Mouse (Mus musculus): ENCODE results near the gene Gm5849.
"Not testable (repeated sequence)": the region's sequence is repeated elsewhere in the genome, so short reads cannot be mapped to it uniquely, and the experiment has no call there.

The Gm5849 gene

GRCm38 (mm10) chr3:90777776-90778175 lies at the start of gene Gm5849:
Gm5849 (minus strand) TSS chr3:90777876.
- DNase-seq (ENCODE audit: low spot score) = not testable (repeated sequence)

- DNase-seq (ENCODE audit: low spot score) = no peak
Observed at GRCm38 (mm10) chr3:90749658-90750057, 28.0 kb downstream of the Gm5849 start.

- no peak for DNase-seq (ENCODE audit: low spot score)
Observed at GRCm38 (mm10) chr3:90726606-90727005, 51.1 kb downstream of the Gm5849 start, which contains the start of gene Pglyrp4. Pglyrp4 (plus strand) TSS chr3:90726906.
